In genomic region chr4:123787191-123787985, GRCm38 (mm10) we compare ENCODE assay signal across 8 mouse cellular contexts. TPM values are rescaled to one million over a fixed set of nuclear protein-coding genes. Genes with fewer than 3 reads are reported as not detected.
DNase-seq lines count a peak whose midpoint lies in the region; ATAC-seq lines count a peak whose summit lies in the region.

Gene Rhbdl2 (plus strand): TSS chr4:123787874.

- H3K4me2 ChIP-seq in hindbrain, embryonic 14.5 days (replicated peaks) = 0 out of 2 replicates have a peak within 1 kb of the TSS, but pooled peaks have one; percentile 21
- H3K4me2 ChIP-seq in midbrain, embryonic 12.5 days (replicated peaks) = no peak within 1 kb of the TSS

- no peak within 1 kb of the TSS for H3K9ac ChIP-seq in hindbrain, embryonic 14.5 days
- H3K9ac ChIP-seq in midbrain, embryonic 12.5 days (replicated peaks) = no peak within 1 kb of the TSS

- no peak within 1 kb of the TSS for H3K4me3 ChIP-seq in hindbrain, embryonic 14.5 days (replicated peaks; ENCODE audit: low read length)
- no peak within 1 kb of the TSS for H3K4me3 ChIP-seq in midbrain, embryonic 12.5 days

- no peaks in the 10 kb centered on the region for H3K27me3 ChIP-seq in hindbrain, embryonic 14.5 days (ENCODE audit: control insufficient read depth, insufficient read depth, low read length)
- H3K27me3 ChIP-seq in midbrain, embryonic 12.5 days = no peaks in the 10 kb centered on the region

- no peaks in the 10 kb centered on the region for H3K36me3 ChIP-seq in hindbrain, embryonic 14.5 days (replicated peaks; ENCODE audit: control insufficient read depth, insufficient read depth)
- H3K36me3 ChIP-seq in midbrain, embryonic 12.5 days = no peaks in the 10 kb centered on the region

- H3K9me3 ChIP-seq in hindbrain, embryonic 14.5 days (ENCODE audit: control insufficient read depth, low read length) = no peaks in the 10 kb centered on the region
- no peaks in the 10 kb centered on the region for H3K9me3 ChIP-seq in midbrain, embryonic 12.5 days

- H3K27ac ChIP-seq in hindbrain, embryonic 14.5 days = no peak within 1 kb of the TSS
- H3K27ac ChIP-seq in midbrain, embryonic 12.5 days (replicated peaks) = no peak within 1 kb of the TSS

- ATAC-seq in hindbrain, embryonic 14.5 days (ENCODE audit: low FRiP score) = peak; percentile 83; the same call in 1 of the 2 replicates
- 0 out of 2 replicates have a peak, but pooled peaks have one; percentile 23 for ATAC-seq in midbrain, embryonic 12.5 days (ENCODE audit: low FRiP score, low read depth)
- ATAC-seq in granulocyte monocyte progenitor cell, adult 5-6 weeks (replicated peaks; ENCODE audit: poor library complexity, severe bottlenecking) = no peak

- 41% methylated on average over 12 of the region's 12 CpGs for WGBS in hindbrain, embryonic 14.5 days
- 32% methylated on average over 12 of the region's 12 CpGs for WGBS in midbrain, embryonic 12.5 days

- peak; percentile 89 for DNase-seq in adrenal gland, postnatal 10 days
- peak; percentile 27 to 68 for DNase-seq in cerebellum, postnatal 4 days (ENCODE audit: low spot score in 2 of 2)
- DNase-seq in gastrocnemius, adult 8-10 months (ENCODE audit: low spot score in 2 of 2) = peak; percentile 25 to 54
- DNase-seq in hindbrain, embryonic 14.5 days (ENCODE audit: low spot score) = peak; percentile 52
- DNase-seq in layer of hippocampus, postnatal 36 days = peak; percentile 40 to 45
- DNase-seq in testis, postnatal 14 days (ENCODE audit: low spot score) = peak; percentile 47

- no peaks in the 10 kb centered on the region for H3K4me1 ChIP-seq in hindbrain, embryonic 14.5 days (replicated peaks; ENCODE audit: control insufficient read depth, insufficient read depth, low read length)
- H3K4me1 ChIP-seq in midbrain, embryonic 12.5 days = peaks cover 6% of the 10 kb centered on the region; the same call in 1 of the 2 replicates

RNA-seq across cellular contexts. Expression of gene Rhbdl2, which starts in this region (rescaled TPM):
- total RNA-seq in adrenal gland, postnatal 10 days (2021) = 1 to 10 TPM; 1.3 to 2.3 TPM
- not detected for total RNA-seq in gastrocnemius, adult 8-10 months (2022)
- polyA plus RNA-seq in hindbrain, embryonic 14.5 days (2014; fragmentation: Nextera tagmentation; extraction: Ambion mirVana) = 0.90 and 1.2 TPM in 2 replicates
- total RNA-seq in layer of hippocampus, postnatal 36 days (2021) = 1 to 10 TPM in 1 of 2 experiments, under 1 TPM in 1; 0.72 to 1.1 TPM
- polyA plus RNA-seq in midbrain, embryonic 12.5 days (2016; fragmentation: Nextera tagmentation; extraction: Ambion mirVana) = 0.47 and 1.2 TPM in 2 replicates
- total RNA-seq in granulocyte monocyte progenitor cell, adult 5-6 weeks (2014; fragmentation: Nextera tagmentation) = not detected in 2 replicates
- not detected in 2 replicates for total RNA-seq in granulocyte monocyte progenitor cell, adult 5-6 weeks (2017)

Comparison
In these comparisons a context has a peak if more than half of its experiments do, and no peak if none do; other contexts are left out.
1. Peak in DNase-seq in gastrocnemius, adult 8-10 months; RNA of the gene not detected or under 1 TPM.